Mouse (Mus musculus): ENCODE results near the gene Cd2. TPM values are rescaled to one million over a fixed set of nuclear protein-coding genes. Genes with fewer than 3 reads are reported as not detected.

Cd2 gene
- total and polyA plus RNA-seq, 3 experiments = not detected

DNA sequence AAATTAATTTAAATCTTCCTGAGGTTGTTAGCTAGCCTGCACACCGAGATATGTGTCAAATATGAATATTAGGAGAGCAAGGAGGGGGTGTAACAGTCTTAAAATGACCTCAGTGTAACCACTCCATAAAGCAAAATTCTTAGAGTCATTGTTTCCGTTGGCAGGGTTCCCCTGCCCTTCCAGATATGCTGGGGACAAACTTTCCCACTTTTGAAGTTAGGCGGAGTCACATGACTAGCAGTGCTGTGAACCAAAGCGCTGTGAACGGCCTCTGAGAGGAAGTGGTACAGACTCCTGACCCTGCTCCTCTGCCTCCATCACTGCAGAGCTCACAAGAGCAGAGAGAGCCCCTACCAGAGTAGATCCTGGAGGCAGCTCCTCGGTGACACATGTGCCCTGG is 49.0 kb downstream of the Cd2 start:
- DNase-seq (ENCODE audit: low read depth, low spot score) = no peak

DNA sequence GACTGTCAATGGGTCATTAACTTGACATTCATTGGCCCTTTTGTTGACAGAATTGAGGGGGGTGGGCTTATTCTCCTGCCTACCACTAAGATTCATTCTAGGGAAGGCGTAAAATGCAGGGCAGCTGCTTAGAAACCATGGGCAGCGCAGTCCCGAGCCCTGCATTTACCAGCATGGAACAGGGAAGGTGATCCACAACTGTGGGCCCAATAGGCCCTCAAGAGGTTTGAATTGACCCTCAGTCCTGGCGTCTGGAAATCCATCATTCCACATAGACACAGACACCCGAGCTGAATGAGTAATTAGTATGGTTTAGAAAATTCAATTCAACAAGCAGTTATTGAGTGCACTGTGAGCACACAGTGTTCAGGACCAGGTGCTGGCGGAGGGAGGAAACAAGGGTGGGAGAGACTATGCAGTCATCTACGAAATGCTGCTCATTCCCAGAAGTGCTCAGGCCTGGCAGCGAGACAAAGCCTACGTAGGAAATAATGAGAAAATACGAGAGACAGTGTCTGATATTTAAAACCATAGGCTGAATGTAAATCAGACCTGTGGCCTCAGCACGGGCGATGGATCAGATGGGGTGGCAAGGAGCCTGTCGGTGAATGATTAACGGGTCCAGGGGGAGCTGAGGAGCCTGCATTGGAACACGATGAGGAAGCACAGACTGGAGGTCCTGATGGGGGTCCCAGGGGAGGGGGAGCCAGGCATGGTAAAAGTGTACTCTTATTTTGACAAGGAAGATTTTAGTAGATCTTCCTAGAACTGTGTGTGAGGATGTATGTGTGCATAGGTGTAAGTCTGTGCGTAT is 50.5 kb downstream of the Cd2 start:
- no peaks in the 10 kb centered on the region for H3K4me1 ChIP-seq (ENCODE audit: control insufficient read depth in 1 of 2, insufficient read depth in 2 of 2, low read length in 2 of 2)
- H3K9ac ChIP-seq (ENCODE audit: control insufficient read depth, low read depth, low read length, poor library complexity, severe bottlenecking) = no peak overlapping the region
- TF ChIP-seq ETS1 (IDR thresholded peaks at IDR 0.05; ENCODE audit: low read depth, low read length) = no peak
- TF ChIP-seq JUND (IDR thresholded peaks at IDR 0.05; ENCODE audit: low read depth, low read length) = no peak
- TF ChIP-seq E2F4 (IDR thresholded peaks at IDR 0.05; ENCODE audit: borderline replicate concordance, low read depth, low read length) = no peak
- TF ChIP-seq MAFK (IDR thresholded peaks at IDR 0.05; ENCODE audit: borderline replicate concordance, low read depth, low read length) = no peak
- no peak for TF ChIP-seq EP300 (IDR thresholded peaks at IDR 0.05; ENCODE audit: low read depth in 1 of 2, low read length in 2 of 2)
- no peak for TF ChIP-seq CTCF (IDR thresholded peaks at IDR 0.05 in 2 of 3, conservative IDR thresholded peaks at IDR 0.05 in 1 of 3; ENCODE audit: control insufficient read depth in 1 of 3, insufficient read depth in 1 of 3, low read depth in 2 of 3, low read length in 3 of 3, poor library complexity in 1 of 3, severe bottlenecking in 1 of 3)
- no peak for TF ChIP-seq USF2 (IDR thresholded peaks at IDR 0.05; ENCODE audit: borderline replicate concordance in 1 of 2, insufficient read depth in 1 of 2, low read depth in 1 of 2, low read length in 2 of 2)
- no peak for TF ChIP-seq TBP (IDR thresholded peaks at IDR 0.05; ENCODE audit: low read depth, low read length)
- H3K79me2 ChIP-seq (ENCODE audit: control insufficient read depth, insufficient read depth, low read length, poor library complexity) = no peaks in the 10 kb centered on the region
- H3K36me3 ChIP-seq (ENCODE audit: control insufficient read depth in 1 of 2, insufficient read depth in 2 of 2, low read length in 2 of 2) = no peaks in the 10 kb centered on the region
- no peaks in the 10 kb centered on the region for H3K27me3 ChIP-seq (ENCODE audit: control insufficient read depth in 1 of 2, insufficient read depth in 2 of 2, low read length in 2 of 2)
- no peak overlapping the region for H3K27ac ChIP-seq (ENCODE audit: control insufficient read depth, low read depth, low read length)
- no peak for DNase-seq (ENCODE audit: low read depth, low spot score)
- no peak overlapping the region for H3K4me3 ChIP-seq (ENCODE audit: control insufficient read depth in 1 of 2, insufficient read depth in 1 of 2, low read depth in 2 of 2, low read length in 2 of 2)
- no peaks in the 10 kb centered on the region for H3K9me3 ChIP-seq (replicated peaks; ENCODE audit: insufficient read depth, low read length)

More for the DNA sequence above, 49.0 kb downstream of the Cd2 start:
- H3K4me3 ChIP-seq (ENCODE audit: control insufficient read depth in 1 of 2, insufficient read depth in 1 of 2, low read depth in 2 of 2, low read length in 2 of 2) = no peak overlapping the region
- H3K36me3 ChIP-seq (ENCODE audit: control insufficient read depth in 1 of 2, insufficient read depth in 2 of 2, low read length in 2 of 2) = no peaks in the 10 kb centered on the region
- TF ChIP-seq EP300 (IDR thresholded peaks at IDR 0.05; ENCODE audit: low read depth in 1 of 2, low read length in 2 of 2) (no peak), BHLHE40 (IDR thresholded peaks at IDR 0.05; ENCODE audit: borderline replicate concordance, low read depth, low read length) (no peak), NELFE (IDR thresholded peaks at IDR 0.05; ENCODE audit: low read depth, low read length) (no peak), SMC3 (IDR thresholded peaks at IDR 0.05; ENCODE audit: low read depth, low read length) (no peak), E2F4 (IDR thresholded peaks at IDR 0.05; ENCODE audit: borderline replicate concordance, low read depth, low read length) (no peak), USF2 (IDR thresholded peaks at IDR 0.05; ENCODE audit: borderline replicate concordance in 1 of 2, insufficient read depth in 1 of 2, low read depth in 1 of 2, low read length in 2 of 2) (no peak), KAT2A (conservative IDR thresholded peaks at IDR 0.05; ENCODE audit: low read depth, low read length) (no peak), JUND (IDR thresholded peaks at IDR 0.05; ENCODE audit: low read depth, low read length) (no peak), ETS1 (IDR thresholded peaks at IDR 0.05; ENCODE audit: low read depth, low read length) (no peak), USF1 (IDR thresholded peaks at IDR 0.05; ENCODE audit: low read depth, low read length) (no peak), CTCF (IDR thresholded peaks at IDR 0.05 in 2 of 3, conservative IDR thresholded peaks at IDR 0.05 in 1 of 3; ENCODE audit: control insufficient read depth in 1 of 3, insufficient read depth in 1 of 3, low read depth in 2 of 3, low read length in 3 of 3, poor library complexity in 1 of 3, severe bottlenecking in 1 of 3) (no peak), UBTF (IDR thresholded peaks at IDR 0.05; ENCODE audit: borderline replicate concordance, insufficient read depth, low read depth, low read length) (no peak), RAD21 (IDR thresholded peaks at IDR 0.05; ENCODE audit: low read depth, low read length) (no peak), ZKSCAN1 (IDR thresholded peaks at IDR 0.05; ENCODE audit: low read depth, low read length) (no peak), MAX (IDR thresholded peaks at IDR 0.05; ENCODE audit: low read length) (no peak), POLR2AphosphoS5 (IDR thresholded peaks at IDR 0.05; ENCODE audit: borderline replicate concordance, low read depth, low read length) (no peak), POLR2A (IDR thresholded peaks at IDR 0.05; ENCODE audit: control insufficient read depth in 1 of 2, insufficient read depth in 1 of 2, low read depth in 1 of 2, low read length in 2 of 2, poor library complexity in 1 of 2) (no peak), MYC (IDR thresholded peaks at IDR 0.05; ENCODE audit: low read depth, low read length) (no peak), MAFK (IDR thresholded peaks at IDR 0.05; ENCODE audit: borderline replicate concordance, low read depth, low read length) (no peak), CHD2 (IDR thresholded peaks at IDR 0.05; ENCODE audit: low read length) (no peak)
- no peaks in the 10 kb centered on the region for H3K4me1 ChIP-seq (ENCODE audit: control insufficient read depth in 1 of 2, insufficient read depth in 2 of 2, low read length in 2 of 2)
- H3K79me2 ChIP-seq (ENCODE audit: control insufficient read depth, insufficient read depth, low read length, poor library complexity) = no peaks in the 10 kb centered on the region
- H3K27ac ChIP-seq (ENCODE audit: control insufficient read depth, low read depth, low read length) = no peak overlapping the region
- H3K27me3 ChIP-seq (ENCODE audit: control insufficient read depth in 1 of 2, insufficient read depth in 2 of 2, low read length in 2 of 2) = no peaks in the 10 kb centered on the region
- H3K9me3 ChIP-seq (replicated peaks; ENCODE audit: insufficient read depth, low read length) = no peaks in the 10 kb centered on the region
- no peak overlapping the region for H3K9ac ChIP-seq (ENCODE audit: control insufficient read depth, low read depth, low read length, poor library complexity, severe bottlenecking)

All from MEL (cell line).